Mouse (Mus musculus) lung, postnatal 0 days (tissue): ENCODE data around the gene Decr2.

ENCODE experiments used
- CTCF ChIP-seq: IDR thresholded peaks from 2 replicates; pipeline ENCODE4 v1.5.1; 2016; ENCODE audit warnings: antibody characterized with exemption, mild to moderate bottlenecking
- EP300 ChIP-seq: IDR thresholded peaks from 2 replicates; pipeline ENCODE4 v1.6.1; 2016; ENCODE audit warnings: antibody characterized with exemption, mild to moderate bottlenecking, control low read depth

DNA sequence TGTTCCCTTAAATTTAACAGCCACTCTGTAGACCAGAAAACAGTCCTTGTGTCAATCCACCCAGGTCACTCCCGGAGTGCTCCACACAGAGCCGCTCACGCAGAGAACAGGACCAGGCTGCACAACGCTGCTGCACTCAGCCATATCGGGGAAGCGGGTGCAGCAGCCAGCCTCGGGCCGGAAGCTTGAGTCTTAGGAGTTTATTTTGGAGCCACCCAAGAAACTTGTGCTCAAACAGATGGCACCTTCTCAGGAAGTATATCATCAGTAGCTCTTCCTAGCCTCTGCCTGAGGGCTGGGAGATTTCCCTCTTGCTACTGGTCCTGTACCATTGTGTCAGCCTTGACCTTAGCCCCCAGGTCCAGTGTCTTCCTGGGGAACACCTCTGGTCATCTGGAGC lies 32.9 kb downstream of the Decr2 start:
- TF ChIP-seq CTCF, result no peak
- TF ChIP-seq EP300, result no peak
